Mouse (Mus musculus): ENCODE measurements at regions not wholly inside any gene's neighbourhood (a gene's known extent, or its start where the extent isn't known, plus 50 kb on each side); places are given as distances from the start of the nearest gene placed in this dataset.

- no peak for DNase-seq
These were observed 140.3 kb downstream of the Bod1 start for GRCm38 (mm10) chr11:31531416-31531815.

GRCm38 (mm10) chr11:31530851-31531250 lies 140.8 kb downstream of the Bod1 start:
- DNase-seq = no peak

- no peak for DNase-seq
These were observed 142.0 kb downstream of the Bod1 start for GRCm38 (mm10) chr11:31529686-31530085.

GRCm38 (mm10) chr11:31524708-31525107 lies 147.0 kb downstream of the Bod1 start:
- no peak for DNase-seq

- no peak for DNase-seq
These were observed 147.5 kb downstream of the Bod1 start for GRCm38 (mm10) chr11:31524065-31524618.

- DNase-seq = no peak
These were observed 149.6 kb downstream of the Bod1 start for GRCm38 (mm10) chr11:31522127-31522526.

GRCm38 (mm10) chr11:31520909-31521308 lies 150.8 kb downstream of the Bod1 start:
- no peak for DNase-seq

GRCm38 (mm10) chr11:31503239-31503916 lies 133.5 kb upstream of the Stc2 start:
- DNase-seq = no peak

GRCm38 (mm10) chr11:31485429-31485828 lies 115.6 kb upstream of the Stc2 start:
- DNase-seq = no peak

- no peak for DNase-seq
These were observed 111.1 kb upstream of the Stc2 start for GRCm38 (mm10) chr11:31481057-31481340.

- no peak for DNase-seq
These were observed 110.6 kb upstream of the Stc2 start for GRCm38 (mm10) chr11:31480225-31481056.

- no peak for DNase-seq
These were observed 107.9 kb upstream of the Stc2 start for GRCm38 (mm10) chr11:31477763-31478162.

GRCm38 (mm10) chr11:31477104-31477503 lies 107.2 kb upstream of the Stc2 start:
- DNase-seq = no peak

GRCm38 (mm10) chr11:31473017-31473416 lies 103.1 kb upstream of the Stc2 start:
- no peak for DNase-seq

- no peak for DNase-seq
These were observed 101.0 kb upstream of the Stc2 start for GRCm38 (mm10) chr11:31470681-31471414.

- DNase-seq = peak; percentile 23
These were observed 95.0 kb upstream of the Stc2 start for GRCm38 (mm10) chr11:31464844-31465243.

GRCm38 (mm10) chr11:31462440-31462839 lies 92.6 kb upstream of the Stc2 start:
- DNase-seq = no peak

GRCm38 (mm10) chr11:31461824-31462223 lies 92.0 kb upstream of the Stc2 start:
- DNase-seq = no peak

- DNase-seq = no peak
These were observed 91.5 kb upstream of the Stc2 start for GRCm38 (mm10) chr11:31461348-31461747.

- DNase-seq = no peak
These were observed 57.5 kb upstream of the Stc2 start for GRCm38 (mm10) chr11:31427374-31427773.

Data from lung, postnatal 14 days (tissue).